Mouse (Mus musculus) spleen, postnatal 36 days (tissue): Measurements from ENCODE around the gene Plekhg5.

Experiments used
- DNase-seq, 2 experiments: peaks; one replicate each; pipeline ENCODE4 v3.0.0; 2022; ENCODE audit warnings: low spot score in 2 of 2, mixed read lengths in 1 of 2

Plekhg5 gene

DNA sequence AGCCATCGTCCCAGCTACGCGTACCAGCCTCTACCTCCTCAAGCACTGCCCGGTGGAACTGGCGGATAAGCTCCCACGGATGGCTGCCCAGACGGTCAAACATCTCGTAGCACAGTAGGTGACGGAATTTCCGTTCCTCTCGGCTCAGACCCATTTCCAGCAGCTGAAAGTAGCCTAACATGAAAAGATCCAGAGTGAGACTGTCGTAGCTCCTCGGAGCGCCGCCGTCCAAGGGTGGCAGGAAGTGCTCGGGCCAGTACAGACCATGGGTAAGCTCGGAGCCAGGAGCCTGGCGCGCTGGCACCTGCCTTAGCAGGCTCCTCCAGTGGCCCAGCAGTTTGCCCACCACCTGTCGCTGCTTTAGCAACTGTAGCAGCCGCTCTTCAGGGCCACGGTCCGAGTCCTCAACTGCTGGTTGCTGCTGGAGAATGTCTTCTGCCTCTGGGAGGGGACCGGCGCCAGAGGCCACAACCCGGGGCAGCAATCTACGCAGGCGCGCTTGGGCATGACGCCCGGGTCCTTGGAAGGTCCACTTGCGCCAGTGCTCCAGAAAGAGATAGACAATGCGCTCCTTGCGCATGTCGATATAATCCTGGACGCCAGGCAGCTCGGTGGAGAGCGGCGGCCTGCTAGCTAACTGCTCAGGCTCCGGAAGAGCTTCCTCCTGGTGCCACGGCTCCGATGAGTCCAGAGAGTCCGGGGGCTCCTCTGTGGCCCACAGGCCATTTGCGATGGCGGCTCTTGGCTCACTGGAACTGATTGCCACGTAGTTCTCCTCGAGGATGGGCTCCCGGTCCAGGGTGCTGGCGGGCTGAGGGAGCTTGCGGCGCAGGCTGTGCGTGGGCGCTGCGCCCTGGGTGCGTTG is 53.1 kb downstream of the Plekhg5 start:
- DNase-seq: no peak

DNA sequence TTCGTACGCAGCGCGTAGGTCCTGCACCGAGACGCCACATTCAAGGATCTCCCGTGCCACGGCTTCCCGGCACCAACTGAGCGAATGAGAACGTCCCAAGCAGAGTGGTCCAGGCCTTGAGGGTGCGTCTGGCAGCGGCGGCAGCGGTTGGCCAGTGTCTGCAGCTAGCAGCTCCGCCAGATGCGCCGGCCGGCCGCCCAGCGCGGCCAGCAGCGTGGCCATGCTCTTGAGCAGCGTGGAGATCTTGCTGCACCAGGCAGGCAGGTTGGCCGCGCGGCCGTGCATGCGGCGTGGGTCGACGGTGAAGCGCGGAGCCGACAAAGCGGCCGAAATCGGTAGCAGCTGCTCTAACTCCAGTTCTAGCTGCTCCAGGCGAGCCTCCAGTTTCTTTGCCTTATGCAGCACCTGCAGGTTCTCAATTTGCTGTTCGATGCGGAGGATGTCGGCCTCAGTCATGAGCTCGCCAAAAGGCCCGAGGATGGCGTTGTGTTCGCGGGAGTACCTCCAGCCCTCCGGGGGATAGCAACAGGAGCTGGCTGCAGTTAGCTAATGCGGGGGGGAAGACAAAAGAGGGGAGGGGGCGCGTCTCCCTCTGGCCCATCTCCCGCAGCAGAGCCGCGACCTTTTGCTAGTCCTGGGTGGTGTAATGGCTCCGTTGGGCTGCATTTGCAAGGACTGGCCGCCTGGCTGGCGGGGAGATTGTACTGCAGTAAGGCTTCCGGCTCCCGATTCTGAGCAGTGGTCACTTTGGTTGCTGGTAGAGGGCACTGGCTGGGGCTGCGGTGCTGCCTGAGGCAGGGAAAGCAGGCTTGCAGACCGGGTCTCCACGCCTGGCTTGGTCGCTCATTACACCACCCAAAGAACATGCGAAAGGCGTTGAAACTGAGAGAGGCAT is 54.0 kb downstream of the Plekhg5 start:
- no peak for DNase-seq

DNA sequence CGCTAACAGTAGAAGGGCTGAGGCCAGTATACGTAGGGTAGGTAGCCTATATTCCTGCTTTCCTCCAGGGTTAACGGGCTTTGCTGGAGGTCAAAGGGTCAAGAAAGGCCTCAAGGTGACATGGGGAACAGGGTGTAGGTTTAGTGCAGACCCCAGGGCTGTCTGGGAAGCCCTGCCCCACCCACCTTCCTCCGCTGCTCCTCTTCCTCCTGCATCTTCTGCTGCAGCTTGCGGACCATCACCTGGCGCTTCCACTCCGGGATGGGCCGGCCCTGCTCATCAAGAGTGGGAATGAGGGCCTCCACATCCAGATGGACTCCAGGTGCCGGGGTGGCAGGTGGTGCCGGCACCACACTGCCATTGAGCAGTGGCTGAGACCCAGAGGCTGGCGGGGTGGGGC is 55.6 kb downstream of the Plekhg5 start:
- DNase-seq: no peak

DNA sequence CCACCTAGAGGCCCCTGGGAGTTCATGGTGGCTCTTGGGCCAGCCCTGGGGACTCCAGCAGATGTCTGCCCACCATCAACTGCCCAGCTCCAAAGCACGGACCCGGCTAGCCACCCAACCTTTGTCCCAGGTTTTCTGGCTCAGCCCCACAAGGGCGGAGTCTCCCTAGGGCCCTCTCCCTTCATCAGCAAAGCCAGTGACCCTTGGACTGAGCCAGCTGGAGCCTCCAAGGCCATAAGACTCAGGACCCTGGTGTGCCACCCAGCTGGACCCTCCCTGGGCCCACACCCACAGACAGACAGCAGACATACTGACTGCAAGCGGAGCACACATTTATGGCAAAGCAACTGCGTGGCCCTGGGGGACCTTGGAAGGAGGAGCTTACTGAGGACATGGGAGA is 56.5 kb downstream of the Plekhg5 start:
- DNase-seq: no peak

DNA sequence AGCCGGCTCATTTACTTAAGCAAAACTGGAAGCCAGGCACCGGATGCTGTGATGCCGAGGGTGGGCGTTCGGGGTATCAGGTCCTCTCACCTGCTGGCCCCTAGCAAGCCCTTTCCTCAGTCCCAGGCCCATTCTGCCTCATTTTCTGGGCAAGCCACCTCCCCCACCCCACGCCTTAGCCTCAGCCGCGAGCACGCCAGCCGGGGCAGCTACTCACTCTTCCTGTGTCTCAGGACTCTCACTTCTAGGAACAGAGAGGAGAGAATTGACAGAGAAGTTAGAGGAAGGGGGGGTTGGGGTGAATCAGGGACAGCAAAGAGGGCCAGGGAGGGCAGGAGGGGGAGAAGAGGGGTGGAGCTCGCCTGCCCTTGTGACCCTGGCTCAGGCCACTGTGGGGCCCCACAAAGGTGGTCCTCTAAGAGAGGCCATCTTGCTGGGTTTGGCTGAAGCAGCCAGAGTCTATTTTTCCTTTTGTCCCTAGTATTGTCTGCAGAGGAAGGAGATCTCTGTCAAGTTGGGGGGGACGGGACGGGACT is 57.2 kb downstream of the Plekhg5 start:
- DNase-seq: no peak

DNA sequence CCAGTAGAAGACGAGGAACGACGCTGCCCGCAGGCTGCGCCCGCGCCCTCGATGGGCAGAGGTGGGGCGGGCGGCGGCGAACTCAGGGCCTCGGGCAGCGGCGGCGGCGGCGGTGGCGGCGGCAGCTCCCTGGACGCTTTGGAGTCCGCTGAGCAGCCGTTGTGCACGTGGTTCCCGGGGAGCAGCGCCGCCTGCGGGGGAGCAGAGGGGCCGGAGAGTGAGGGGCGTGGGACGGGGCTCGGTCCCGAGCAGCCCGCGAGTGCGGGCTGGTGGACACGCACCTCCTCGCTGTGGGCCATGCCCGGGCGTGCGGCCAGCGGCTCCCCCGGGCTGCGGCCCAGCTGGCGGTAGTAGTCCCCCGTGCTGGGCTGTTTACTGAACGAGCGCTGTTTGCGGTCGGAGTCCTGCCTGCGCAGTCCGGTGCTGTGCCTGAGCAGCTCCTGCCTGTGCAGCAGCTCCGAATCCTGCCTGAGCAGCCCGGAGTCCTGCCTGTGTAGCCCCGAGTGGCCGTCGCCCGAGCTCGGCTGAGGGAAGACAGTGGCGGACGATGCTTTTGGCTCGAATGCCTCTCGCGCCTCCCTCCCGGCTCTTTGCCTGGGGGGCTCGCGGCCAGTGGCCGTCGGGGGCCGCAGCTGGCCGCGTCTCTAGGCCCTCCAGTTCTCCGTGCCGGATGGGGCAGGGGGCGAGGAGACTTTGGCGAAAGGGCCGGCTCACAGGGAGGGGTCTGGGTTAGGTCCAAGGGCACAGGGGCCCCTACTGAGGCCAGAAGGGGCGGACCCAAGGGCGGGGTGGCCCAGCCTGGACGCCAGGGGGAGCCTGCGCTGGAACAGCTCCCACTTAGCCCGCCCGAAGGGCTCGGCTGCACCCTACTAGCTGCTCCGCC is 58.7 kb downstream of the Plekhg5 start:
- peak; percentile 38 to 47 for DNase-seq

DNA sequence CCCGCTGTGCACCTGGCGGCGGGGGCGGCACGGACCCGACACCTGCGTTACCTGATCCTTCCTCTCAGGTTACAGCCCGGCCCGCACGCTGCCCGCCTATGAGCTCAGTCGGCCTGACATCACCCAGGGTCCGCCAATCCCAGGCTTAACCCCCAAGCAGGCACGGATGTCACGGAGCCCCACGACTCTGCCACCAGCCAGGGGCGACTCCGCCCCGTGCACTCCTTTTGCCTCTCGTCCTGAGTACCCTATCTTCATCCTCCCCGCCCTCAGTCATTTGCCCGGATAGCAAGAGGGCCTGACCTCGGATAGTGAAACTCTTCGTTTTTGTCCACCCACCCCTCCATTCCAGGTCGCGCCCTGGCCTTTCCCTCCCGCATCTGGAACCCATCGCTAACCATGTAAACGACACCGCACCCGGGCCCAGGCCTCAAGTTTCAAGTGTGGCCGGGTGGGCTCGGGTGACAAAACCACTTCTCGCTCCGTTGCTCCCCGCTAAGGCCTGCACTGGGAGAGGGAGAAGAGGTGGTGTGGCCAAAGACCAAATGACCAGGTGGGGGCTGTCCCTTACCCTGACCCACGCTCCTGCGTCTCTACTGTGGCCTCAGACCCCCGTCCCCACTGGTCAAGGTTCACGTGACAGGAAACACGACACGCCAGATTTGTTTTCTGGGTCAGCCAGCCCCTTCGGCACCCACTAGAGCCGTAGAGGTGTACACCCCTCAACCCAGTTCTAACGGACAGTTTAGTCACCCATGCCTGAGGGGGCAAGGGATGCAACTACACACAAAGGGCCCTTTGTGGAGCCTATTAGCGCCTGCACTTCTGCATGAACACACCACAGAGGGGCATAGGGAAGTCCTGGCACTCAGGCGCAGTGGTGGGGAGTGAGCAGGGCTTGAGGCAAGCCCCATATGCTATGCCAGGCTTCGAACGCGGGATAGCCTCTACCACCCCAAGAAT is 59.8 kb downstream of the Plekhg5 start:
- DNase-seq: no peak

DNA sequence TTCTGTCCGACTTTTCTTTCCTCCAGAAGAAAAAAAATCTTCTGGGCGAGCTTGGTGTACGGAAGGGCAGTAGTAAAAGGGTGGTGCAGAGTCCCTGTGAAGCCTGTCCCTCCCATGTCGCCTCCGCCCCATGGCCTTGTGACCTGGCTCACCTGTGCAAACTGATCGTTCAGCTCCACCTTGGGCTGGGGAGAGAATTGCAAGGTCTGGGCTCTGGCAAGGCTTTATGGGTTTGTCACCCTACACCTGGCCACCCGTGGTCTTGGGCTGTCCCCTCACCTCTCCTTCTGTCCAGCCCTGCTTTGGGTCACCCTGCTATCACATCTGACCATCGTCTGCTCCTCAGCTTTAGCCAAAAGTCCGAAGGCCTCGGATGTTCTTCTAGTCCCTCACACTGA is 60.5 kb downstream of the Plekhg5 start:
- DNase-seq: no peak

DNA sequence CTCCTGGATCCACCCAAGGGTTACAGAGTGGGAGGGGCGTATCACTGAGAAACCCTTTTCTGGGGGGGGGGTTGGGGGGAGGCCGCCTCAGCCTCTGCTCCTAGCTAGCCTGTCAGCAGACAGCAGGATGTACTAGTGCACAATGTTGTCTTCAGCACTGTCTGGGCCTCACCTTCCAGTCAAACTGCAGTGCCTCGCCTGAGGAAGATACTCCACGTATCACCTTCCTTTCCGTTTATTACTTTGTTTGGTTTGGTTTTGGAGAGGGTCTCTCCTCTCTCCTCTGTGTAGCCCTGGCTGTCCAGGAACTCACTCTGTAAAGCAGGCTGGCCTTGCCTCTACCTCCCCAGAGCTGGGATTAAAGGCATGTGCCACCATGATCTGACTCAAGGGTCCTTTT is 60.9 kb downstream of the Plekhg5 start:
- no peak for DNase-seq

DNA sequence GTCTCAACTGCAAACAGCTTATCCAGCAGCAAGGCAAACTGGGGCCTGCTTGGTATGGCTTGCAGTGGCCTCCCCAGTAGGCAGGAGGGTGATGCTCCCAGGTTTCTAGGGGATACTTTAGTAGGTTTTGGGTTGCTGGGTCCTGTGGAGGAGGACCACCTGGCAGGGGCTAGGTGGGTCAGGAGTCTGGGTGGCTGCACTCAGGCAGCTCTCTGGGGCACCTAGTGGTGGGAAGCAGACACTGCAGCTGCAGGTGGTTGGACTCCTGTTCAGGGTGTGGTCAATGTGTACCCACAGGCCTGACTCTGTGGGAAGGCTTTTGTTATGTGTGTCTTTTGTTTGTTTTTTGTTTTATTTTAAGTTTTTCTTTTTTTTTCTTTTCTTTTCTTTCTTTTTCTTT is 62.2 kb downstream of the Plekhg5 start:
- peak; percentile 51 to 55 for DNase-seq

DNA sequence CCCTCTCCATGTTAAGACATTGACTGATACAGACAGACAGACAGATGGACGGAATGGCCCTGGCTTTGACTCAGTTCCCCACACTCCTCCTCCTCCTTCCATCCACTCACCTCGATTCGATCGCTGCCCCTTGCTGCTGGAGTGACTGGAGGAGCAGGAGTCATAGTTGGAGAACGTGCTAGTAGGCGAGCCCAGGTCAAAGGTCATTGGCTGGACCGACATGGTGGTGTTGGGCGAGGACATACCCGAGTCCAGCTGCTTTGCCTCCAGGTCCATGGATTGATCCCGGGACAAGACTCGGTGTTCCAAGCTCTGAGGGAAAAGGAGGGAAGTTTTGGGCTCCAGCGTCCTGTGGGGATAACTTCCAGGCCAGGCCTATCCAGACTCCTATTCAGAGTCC is 63.1 kb downstream of the Plekhg5 start:
- no peak for DNase-seq

DNA sequence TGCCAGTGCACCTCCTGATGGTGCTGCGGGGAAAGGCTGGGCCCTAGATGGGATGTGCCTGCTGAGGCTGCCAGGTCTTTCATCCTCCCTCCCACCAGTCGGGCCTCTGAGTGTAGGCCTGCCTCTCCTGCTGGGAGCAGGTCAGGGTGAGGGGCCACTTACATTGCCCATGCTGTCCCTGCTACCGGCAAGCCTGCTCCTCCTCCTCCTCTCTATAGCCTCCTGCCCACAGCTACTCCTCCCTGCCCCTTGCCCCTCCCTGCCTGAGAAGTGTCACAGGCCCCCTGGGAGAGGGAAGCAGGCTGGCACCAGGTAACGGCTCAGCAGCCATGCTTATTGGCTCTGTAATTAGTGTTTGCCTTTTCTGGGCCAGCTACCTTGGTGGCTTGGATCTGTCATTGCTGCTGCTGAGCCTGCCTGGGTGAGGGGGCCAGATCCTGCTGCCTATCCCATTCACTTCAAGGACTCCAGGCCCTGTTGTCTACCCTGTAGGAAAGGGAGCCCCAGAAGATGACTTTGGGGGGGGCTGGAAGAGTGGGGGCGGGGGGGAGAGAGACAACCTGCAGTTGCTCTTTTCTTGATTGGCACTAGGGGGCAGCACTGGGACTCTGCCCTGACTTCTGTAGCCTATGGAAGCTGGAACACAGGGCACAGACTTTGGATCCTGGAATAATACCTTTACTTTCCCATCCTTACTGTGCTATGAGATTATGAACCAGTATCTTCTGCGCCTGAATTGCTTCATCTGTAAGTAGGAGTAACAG is 64.0 kb downstream of the Plekhg5 start:
- no peak for DNase-seq

DNA sequence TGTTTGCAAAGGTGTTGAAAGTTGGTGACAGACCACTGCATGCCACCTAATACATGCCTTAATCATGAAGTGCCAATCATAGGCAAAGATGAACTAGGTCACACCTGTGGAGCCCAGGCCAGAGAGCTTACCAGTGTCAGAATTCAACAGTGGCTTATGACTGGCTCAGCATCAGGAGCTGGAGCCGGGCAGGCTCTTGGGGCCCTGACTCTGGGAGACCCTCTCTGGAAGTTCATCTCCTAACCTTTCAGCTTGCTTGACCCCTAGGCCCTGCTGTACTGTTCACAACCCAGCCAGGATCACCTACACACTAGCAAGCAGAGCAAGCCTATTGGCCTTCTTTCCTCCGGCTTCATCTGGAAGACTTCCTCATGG is 64.6 kb downstream of the Plekhg5 start:
- DNase-seq: no peak

DNA sequence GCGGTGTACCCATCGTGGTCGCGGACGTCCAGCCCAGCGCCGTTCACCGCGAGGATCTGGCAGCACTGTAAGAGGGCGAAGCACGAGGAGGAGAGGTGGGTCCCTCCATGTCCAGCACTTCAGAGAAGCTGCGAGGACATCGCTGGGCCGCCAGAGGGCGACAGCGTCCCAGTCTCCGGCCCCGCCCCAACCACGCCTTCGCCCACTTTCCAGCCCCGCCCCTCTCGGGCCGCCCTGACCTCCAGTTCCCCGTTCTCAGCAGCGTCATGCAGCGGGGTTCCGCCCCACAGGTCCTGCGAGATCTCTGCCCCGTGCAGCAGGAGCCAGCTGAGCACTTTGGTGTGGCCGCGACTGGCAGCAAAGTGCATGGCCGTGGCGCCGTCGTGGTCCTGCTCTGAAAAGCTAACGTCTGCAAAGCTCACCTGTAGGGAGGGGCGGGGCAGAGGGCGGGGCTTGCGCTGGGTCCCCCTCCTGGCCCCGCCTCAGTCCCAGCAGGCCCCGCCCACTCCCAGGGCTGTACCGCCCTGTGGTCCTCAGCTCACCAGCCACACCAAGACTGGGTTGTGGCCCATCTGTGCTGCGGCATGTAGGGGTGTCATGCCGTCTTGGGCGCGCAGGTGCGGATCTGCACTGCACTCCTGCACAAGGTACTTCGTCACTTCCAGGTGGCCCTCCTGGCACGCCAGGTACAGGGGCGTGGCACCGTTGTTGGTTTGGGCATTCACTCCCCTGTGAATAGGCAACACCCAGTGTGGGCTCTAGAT is 66.4 kb downstream of the Plekhg5 start:
- peak; percentile 86 to 87 for DNase-seq

DNA sequence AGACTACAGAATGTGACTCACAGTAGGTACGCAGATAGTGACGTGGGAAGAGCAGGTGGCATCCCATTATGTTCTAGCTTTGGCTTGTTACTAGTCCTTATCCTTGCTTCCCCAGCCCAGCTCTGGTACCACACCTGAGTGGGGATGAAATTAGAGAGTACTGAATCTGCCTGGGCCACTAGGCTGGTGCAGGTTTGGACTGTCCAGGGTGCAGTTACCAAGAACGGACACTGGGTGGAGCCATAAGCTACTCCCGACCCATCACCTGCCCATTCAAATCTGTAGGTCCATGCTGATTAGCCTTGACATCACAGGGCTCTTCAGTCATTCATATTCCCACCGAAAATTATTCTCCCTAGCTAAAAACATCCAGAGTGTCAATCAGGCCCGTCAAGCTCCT is 68.1 kb downstream of the Plekhg5 start:
- DNase-seq: no peak

DNA sequence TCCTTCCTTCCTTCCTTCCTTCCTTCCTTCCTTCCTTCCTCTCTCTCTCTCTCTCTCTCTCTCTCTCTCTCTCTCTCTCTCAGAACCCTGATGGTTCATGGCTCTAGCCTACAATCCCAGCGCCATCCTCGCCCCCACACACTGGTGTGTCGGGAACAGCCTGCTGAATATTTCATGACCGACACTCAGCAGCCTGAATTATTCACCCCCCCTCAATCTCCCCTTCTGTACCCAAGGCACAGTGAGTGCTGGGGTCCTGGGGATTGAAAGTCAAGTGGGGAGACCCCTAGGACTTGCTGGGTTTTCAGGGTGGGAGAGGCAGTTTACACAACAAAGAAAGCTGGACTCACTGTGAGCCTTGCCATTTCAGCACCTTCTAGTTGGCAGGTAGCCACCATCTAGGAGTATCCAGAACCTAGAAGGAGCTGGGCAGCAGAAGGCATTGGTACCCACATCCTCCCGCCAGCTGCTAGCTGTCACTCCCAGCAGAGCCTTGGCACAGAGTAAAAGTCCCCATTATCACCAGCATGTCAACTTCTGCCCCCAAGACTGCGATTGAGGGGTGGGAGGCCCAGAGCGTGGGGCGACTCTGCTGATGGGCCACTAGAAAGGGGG is 69.3 kb downstream of the Plekhg5 start:
- DNase-seq: no peak

DNA sequence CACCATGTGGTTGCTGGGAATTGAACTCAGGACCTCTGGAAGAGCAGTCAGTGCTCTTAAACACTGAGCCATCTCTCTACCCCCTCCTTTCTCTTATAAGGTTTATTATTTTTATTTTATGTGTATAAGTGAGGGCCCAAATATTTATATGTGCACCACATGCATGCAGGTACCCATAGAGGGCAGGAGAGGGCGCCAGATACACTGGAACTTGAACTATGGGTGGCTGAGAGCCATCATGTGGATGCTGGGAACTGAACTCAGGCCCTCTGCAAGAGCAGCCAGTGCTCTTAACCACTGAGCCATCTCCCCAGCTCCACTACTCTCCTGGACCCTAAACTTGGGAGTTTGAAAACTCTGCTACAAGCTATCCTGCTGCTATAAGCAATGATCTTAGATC is 71.3 kb downstream of the Plekhg5 start:
- DNase-seq: no peak

DNA sequence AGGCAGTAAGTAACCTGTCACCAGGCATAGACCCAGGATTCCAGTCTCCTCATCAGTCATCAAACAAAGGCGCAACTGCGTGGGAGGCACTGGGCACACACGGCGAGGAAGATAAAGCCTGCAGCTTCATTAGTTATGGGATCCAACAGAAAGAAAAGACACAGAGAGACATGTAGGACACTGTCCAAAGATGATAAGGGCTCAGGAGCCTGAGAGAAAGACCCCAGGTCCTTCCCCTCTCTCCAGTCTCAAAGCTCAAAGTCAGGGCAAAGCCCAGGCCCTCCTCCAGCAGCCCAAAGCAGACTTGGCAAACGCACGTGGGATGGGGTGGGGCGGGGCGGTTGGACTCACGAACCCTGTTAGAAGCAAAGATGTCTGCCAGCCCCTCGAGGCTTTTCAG is 73.2 kb downstream of the Plekhg5 start:
- no peak for DNase-seq
